Mouse (Mus musculus): ENCODE measurements at regions not wholly inside any gene's neighbourhood (a gene's known extent, or its start where the extent isn't known, plus 50 kb on each side); places are given as distances from the start of the nearest gene placed in this dataset.

DNA sequence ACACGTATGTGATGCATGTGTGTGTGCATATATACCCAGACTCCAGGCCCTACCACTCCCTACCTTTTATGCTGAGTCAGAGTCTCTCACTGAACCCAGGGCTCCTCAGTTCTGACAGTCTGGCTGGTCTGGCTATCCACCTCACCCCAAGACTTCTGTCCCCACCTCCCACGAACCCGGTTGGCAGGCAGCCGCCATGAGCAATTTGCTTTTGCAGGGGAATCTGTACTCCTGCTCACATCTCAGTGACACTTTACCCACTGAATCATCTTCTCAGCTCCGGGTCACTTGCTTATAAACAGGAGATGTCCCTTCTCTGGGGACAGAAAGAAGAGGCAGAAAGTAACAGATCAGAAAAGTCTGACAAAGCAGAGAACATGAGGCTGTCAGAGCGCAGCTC is 193.0 kb downstream of the Cdc5l start:
- no peak for DNase-seq (ENCODE audit: low spot score)

DNA sequence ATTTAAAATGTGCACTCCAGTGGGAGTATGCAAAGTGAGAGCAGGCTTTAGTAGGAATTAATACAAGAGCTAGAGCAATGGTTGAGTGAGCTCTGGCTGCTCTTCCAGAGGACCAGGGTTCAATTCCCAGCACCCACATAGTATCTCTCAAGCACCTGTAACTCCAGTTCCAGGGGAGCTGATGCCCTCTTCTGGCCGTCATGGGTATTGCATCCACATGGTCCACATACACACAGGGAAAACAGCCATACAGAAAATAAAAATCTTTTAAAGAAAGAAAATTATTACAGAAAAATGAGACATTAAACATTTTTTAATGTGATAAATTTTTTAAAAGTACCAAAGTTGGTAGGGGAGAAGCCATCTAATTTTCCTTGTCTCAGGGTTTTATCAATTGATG is 196.3 kb downstream of the Cdc5l start:
- no peak for DNase-seq (ENCODE audit: low spot score)

- DNase-seq (ENCODE audit: low spot score) = no peak
Measured at GRCm38 (mm10) chr17:45235401-45235800, 198.1 kb downstream of the Cdc5l start.

- no peak for DNase-seq (ENCODE audit: low spot score)
Measured at GRCm38 (mm10) chr17:45232874-45233273, 200.7 kb downstream of the Cdc5l start.

DNA sequence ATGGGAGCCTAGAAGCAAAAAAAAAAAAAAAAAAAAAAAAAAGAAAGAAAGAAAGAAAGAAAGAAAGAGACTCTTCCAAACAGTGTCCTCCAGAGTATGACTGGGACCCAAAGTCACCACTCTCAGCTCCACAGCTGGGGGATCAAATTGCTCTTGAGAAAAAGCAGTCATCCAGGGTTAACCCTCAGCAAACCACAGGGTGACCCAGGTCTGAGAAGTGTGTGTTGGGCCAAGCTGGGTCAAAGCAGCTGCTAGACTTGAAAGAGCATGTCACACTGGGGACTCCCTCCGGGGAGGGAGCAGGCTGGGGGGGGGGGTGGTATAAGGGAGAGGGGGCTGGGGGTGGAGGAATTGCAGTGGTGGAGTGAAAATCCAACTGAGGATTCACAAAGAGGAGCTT is 206.3 kb downstream of the Cdc5l start:
- peak; percentile 62 for DNase-seq (ENCODE audit: low spot score)

GRCm38 (mm10) chr17:45226486-45226885 is 207.1 kb downstream of the Cdc5l start:
- no peak for DNase-seq (ENCODE audit: low spot score)

DNA sequence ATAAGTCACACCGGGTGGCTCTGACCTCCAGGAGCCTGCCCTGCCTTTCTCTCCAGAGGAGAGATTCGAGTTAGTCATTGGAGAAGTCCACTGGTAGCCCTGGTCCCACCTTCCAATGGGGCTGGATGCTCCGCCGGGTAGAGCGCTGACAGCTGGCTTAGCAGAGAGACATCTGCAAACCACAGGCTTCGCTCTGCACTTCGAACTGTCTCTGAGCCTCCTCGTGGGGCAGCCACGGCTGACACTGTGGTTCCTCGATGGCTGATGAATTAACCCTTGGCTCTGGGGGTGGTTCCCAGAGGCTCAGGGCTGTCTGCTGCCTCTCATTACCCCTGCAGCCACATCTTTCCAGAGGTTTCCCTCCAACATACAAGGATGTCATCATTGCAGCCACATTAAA is 211.9 kb downstream of the Cdc5l start:
- no peak for DNase-seq (ENCODE audit: low spot score)

DNA sequence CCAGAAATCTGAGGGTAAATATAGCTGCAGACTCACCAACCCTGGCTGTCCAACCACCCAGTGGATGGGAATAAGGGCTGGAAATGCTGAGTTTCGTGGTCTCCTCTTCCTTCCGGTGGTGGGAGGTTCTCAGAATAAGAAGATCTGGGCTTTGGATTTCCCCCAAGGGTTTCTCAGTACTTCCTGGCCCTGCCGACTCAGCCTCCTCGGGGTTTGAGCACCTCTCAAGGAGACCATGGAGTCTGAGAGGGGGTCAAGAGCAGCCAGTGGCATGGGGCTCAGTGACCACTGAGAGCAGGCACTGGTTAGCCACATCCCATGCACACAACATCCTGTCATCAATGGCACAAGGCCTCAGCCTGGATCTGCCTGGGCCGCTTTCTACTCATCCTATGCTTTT is 216.4 kb downstream of the Cdc5l start:
- DNase-seq (ENCODE audit: low spot score) = no peak

DNA sequence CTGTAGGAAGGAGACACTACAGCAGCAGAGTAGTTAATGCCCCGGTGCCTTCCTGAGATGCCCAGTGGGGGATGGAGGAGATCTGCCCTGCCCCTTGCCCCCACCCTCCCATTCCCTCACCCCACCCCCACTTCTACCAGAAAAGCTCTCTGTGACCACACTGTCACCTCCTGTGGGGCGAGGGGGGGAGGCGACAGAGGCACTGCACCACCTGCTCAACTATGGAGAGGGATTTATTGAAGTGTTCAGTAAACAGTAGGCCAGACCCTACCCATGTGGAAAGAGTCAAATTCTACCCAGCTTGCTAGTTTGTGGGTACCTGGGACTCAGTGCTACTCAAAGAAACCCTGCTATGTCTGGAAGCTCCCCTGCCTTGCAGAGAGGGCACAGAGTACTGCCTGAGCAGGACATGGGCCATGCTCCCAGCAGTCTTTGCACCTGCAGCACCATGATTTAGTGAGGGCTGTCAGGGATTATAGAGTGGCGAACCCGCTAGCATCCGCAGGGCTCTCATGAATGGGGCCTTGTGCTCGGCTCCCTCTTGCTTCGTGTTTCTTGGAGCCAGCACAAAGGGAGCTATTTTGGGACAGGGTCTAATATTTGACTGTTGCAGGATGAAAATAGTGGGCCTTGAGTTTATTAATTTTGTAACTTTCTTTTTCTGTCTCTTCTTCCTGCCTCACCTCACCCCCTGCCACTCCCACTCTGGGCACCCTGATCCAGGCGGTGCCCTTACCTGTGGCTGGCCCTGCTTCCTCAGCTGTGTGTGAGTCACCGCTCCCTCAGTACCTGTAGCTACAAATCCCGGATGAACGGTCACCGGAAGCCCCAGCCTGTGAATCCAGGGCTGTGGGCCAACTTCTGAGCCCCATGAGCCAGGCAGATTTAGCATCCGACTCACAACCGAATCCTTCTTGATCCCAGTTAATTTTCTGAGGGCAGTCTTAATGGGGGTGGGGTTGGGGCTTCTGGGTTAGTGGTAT is 218.2 kb downstream of the Cdc5l start:
- DNase-seq (ENCODE audit: low spot score) = no peak

- no peak for DNase-seq (ENCODE audit: low spot score)
Measured at GRCm38 (mm10) chr17:45210984-45211383, 222.6 kb downstream of the Cdc5l start.

GRCm38 (mm10) chr17:45209387-45209663 is 224.2 kb downstream of the Cdc5l start:
- DNase-seq (ENCODE audit: low spot score) = no peak

DNA sequence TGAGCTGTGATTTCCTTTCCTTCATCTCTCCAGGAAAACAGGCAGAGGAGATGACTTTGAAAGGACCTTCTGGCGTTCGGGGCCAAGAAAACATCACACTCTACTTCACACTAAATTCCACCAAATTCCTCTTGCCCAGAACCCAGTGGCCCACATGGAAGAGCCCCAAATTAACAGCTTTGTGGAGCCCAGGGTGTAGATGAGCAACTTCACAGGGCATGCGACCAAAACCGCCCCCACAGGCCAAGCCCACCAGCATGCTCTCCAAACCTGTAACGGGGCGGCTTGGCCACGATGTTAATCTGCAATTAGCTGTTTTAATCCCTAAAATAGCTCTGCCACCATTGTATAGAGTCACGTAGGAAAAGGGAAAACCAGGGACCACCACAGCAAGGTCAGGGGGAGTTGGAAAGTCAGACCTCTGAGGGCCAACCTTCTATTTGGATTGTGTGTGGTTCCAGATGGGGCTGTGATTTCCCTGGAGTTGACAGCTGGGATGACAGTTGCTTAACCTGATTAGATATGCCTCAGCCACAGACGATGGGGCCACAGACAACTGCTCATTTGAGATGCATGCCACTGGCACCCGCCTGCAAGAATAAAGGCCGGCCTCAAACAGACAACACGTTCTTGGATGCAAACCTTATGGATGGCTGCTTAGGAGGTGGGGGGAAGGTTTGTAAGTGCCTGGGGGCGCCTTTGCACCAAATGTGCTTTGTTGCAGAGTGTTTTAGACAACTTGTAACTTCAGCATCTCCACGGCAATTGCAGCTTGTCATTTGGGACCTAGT is 224.7 kb downstream of the Cdc5l start:
- DNase-seq (ENCODE audit: low spot score) = peak; percentile 49

GRCm38 (mm10) chr17:45195779-45196178 is 237.8 kb downstream of the Cdc5l start:
- no peak for DNase-seq (ENCODE audit: low spot score)

DNA sequence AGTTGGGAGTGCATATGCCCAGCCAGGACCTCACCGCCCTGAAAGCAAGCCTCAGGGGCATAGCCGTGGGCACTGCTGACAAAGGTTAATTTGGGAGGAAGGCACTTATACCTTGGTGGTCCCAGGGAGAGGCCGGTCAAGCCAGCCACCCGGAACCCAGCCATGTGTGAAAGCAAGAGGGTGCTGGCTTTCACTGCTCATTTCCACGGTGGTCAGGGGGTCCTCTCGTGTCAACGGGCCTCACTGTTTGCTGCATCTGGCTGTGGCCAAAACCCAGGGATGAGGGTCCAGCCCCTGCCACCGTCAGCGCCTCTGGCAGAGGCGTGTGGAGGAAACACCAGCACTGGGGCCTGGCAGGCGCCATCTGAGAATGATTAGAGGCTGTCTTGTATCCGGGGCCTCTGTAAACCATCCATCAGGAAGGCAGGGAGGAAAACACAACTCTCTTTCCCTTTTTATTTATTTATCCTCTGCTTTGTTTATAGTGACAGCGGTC is 238.7 kb downstream of the Cdc5l start:
- DNase-seq (ENCODE audit: low spot score) = peak; percentile 68

DNA sequence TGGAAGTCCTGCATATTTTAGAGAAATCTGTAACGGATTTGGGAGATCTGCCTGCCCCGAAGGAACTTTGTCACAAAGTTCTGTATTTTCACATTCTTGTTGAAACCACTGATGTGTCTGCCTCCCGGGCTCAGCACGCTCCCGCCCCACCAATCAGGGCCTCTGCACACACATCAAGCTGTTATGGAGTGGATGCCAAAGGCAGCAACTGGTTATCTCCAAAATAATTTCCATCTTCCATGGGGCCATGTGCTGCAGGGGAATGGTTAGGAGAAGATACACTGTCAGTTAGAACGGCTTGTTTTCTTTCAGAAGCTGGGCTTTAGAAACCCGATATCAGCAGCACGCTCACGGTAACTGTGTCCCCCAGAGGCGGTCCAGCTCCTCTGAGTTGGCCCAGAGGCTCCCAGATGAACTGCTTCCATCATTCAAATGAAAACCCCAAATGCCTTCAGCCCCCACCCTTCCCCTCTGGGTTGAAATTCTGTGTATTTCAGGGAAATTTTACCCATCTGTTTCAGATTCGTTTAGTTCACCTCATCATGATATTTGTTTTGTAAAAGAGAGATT is 240.0 kb downstream of the Cdc5l start:
- no peak for DNase-seq (ENCODE audit: low spot score)

- no peak for DNase-seq (ENCODE audit: low spot score)
Measured at GRCm38 (mm10) chr17:45187402-45187801, 246.1 kb downstream of the Cdc5l start.

- DNase-seq (ENCODE audit: low spot score) = no peak
Measured at GRCm38 (mm10) chr17:45176340-45176739, 257.2 kb downstream of the Cdc5l start.

GRCm38 (mm10) chr17:45169257-45169994 is 264.1 kb downstream of the Cdc5l start:
- DNase-seq (ENCODE audit: low spot score) = no peak
